Mouse (Mus musculus) embryonic facial prominence, embryonic 14.5 days (tissue): ENCODE data around the gene Sgms1. TPM values are rescaled to one million over a fixed set of nuclear protein-coding genes. Genes with fewer than 3 reads are reported as not detected.
A peak's percentile ranks its signal among the peaks of the same experiment; 100 is the strongest.

Source experiments
- ATAC-seq: fragments of 200-750 bp; cut with Nextera tagmentation; 2 replicates; pipeline ENCODE4 v1.8.0; 2017; ENCODE audit warnings: low read depth, moderate number of reproducible peaks, moderate TSS enrichment
- DNase-seq: peaks from one replicate; pipeline ENCODE4 v3.0.0-alpha.2; 2015; ENCODE audit warnings: low spot score
- H3K27ac ChIP-seq: fragments of 300-500 bp; sonication (generic); replicated peaks from 2 replicates; pipeline ENCODE4 v1.5.1; 2014; ENCODE audit warnings: low read depth, mild to moderate bottlenecking, low read length, moderate library complexity
- H3K27me3 ChIP-seq: fragments of 300-500 bp; sonication (generic); replicated peaks from 2 replicates; pipeline ENCODE4 v1.6.1; 2014; ENCODE audit warnings: low read length; ENCODE audit not compliant: control insufficient read depth, insufficient read depth
- H3K36me3 ChIP-seq: fragments of 300-500 bp; sonication (generic); 2 replicates; pipeline ENCODE4 v1.6.1; 2014; ENCODE audit warnings: low read length, mixed read lengths; ENCODE audit not compliant: control insufficient read depth, insufficient read depth
- H3K4me1 ChIP-seq: fragments of 300-500 bp; sonication (generic); 2 replicates; pipeline ENCODE4 v1.6.1; 2014; ENCODE audit warnings: antibody characterized with exemption, low read length; ENCODE audit not compliant: control insufficient read depth, insufficient read depth
- H3K4me2 ChIP-seq: fragments of 300-500 bp; sonication (generic); 2 replicates; pipeline ENCODE4 v1.6.1; 2014; ENCODE audit warnings: low read depth, mild to moderate bottlenecking, low read length, moderate library complexity, mixed read lengths
- H3K4me3 ChIP-seq: fragments of 300-500 bp; sonication (generic); 2 replicates; pipeline ENCODE4 v1.5.1; 2014; ENCODE audit warnings: low read depth, mild to moderate bottlenecking, low read length
- H3K9ac ChIP-seq: fragments of 300-500 bp; sonication (generic); 2 replicates; pipeline ENCODE4 v1.6.1; 2014; ENCODE audit warnings: low read depth, mild to moderate bottlenecking, low read length, moderate library complexity, mixed read lengths
- H3K9me3 ChIP-seq: fragments of 300-500 bp; sonication (generic); 2 replicates; pipeline ENCODE4 v1.6.1; 2016; ENCODE audit warnings: low read length; ENCODE audit not compliant: control insufficient read depth
- WGBS: fragments of 180-500 bp; shearing (Covaris S2); extraction: QIAGEN DNeasy Blood & Tissue Kit; methylation state at CpG from one replicate; pipeline ENCODE4 v1.1.7; 2014; 5-methylcytosine and 5-hydroxymethylcytosine counted together
- polyA plus RNA-seq: library from polyadenylated mRNA; unstranded; fragments of >200 nt; fragmentation: Nextera tagmentation; extraction: Ambion mirVana; gene quantifications from 2 replicates; pipeline ENCODE4 v1.2.1, GENCODE M21; 2014

Gene Sgms1
- polyA plus RNA-seq, 1 experiment from 2014 or later = 29.7 TPM

DNA sequence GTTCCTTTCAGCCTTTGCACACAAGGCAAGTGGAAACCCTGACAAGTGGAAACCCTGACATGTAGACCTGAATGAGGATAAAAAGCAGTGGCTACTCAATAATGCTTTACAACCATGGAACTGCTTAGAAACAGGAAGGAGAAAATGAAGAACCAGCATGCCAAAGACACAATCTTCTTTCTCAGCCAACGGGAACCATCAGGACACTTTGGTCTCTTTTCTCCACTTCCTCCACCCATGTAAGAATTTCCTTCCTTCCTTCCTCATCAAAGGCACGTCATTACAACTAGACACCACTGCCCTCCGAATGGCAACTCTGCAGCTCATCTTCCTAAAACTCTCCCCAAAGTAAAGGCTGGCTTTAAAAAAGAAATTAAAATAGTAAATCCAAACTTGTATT, 59.3 kb downstream of the Sgms1 start:
- no peaks in the 10 kb centered on the region for H3K27me3 ChIP-seq
- no peak overlapping the region for H3K27ac ChIP-seq
- no peaks in the 10 kb centered on the region for H3K36me3 ChIP-seq
- no peak for DNase-seq
- 63% methylated on average over 3 of the region's 3 CpGs for WGBS
- H3K9ac ChIP-seq = no peak overlapping the region
- H3K9me3 ChIP-seq = no peaks in the 10 kb centered on the region
- no peak overlapping the region for H3K4me2 ChIP-seq
- H3K4me1 ChIP-seq = peaks cover 13% of the 10 kb centered on the region
- no peak for ATAC-seq
- H3K4me3 ChIP-seq = no peak overlapping the region

DNA sequence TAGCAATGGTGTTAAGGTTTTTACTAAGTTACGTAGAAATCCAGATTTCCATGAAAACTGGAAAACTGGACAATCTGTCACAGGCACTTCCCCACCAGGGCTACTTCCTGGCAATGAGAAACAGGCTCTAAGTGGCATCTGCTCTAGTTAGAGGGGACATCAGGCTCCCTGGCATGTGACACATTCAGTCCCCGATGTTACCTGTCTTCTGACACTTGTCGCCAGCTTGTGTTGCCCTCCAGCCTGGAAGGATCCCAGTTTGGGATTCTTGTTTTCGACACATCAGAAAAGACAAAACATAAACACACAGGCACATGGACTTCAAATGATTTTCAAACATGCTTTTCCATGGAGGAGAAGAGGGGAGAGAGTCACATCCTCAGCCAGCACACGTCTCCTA, 60.0 kb downstream of the Sgms1 start:
- no peak for ATAC-seq
- H3K9me3 ChIP-seq = no peaks in the 10 kb centered on the region
- H3K36me3 ChIP-seq = no peaks in the 10 kb centered on the region
- H3K27ac ChIP-seq = no peak overlapping the region
- no peak for DNase-seq
- no peak overlapping the region for H3K9ac ChIP-seq
- no peaks in the 10 kb centered on the region for H3K27me3 ChIP-seq
- 80% methylated on average over 5 of the region's 5 CpGs for WGBS
- peaks cover 21% of the 10 kb centered on the region for H3K4me1 ChIP-seq
- H3K4me2 ChIP-seq = no peak overlapping the region
- no peak overlapping the region for H3K4me3 ChIP-seq

DNA sequence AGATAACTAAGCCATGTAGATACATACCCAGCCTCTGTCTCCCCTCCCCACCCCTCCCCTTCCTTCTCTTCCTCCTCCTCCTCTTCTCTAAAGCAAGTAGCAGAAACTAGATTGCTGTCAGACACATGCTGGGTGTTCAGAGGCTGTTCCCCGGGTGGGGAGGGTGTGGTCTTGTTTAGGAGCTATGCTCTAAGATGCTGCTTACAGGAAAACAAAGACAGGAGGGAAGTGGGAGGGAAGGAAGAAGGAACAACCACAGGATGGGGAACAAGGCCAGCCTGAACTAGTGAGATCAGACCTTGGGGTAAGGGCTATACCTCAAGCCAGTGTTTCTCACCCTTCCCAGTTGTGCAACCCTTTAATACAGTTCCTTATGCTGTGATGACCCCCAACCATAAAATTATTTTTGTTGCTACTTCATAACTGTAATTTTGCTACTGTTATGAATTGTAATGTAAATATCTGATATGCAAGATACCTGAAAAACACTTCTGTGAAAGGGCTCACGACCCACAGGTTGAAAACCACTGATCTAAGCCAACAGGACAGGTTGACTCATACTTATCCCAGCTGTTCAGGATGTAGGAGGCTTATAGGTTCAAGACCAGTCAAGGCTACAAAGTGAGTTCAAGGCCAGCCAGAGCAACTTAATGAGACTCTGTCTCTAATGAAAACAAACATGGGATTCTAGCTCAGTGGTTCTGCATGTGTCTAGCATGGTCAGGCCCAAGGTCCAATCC, 61.3 kb downstream of the Sgms1 start:
- Histone ChIP-seq H3K4me3 (no peak overlapping the region), H3K4me1 (peaks cover 22% of the 10 kb centered on the region), H3K4me2 (no peak overlapping the region), H3K9me3 (no peaks in the 10 kb centered on the region), H3K27me3 (no peaks in the 10 kb centered on the region), H3K27ac (no peak overlapping the region), H3K9ac (no peak overlapping the region), H3K36me3 (no peaks in the 10 kb centered on the region)
- WGBS = 43% methylated on average over 2 of the region's 2 CpGs
- ATAC-seq (no peak), DNase-seq (no peak)

DNA sequence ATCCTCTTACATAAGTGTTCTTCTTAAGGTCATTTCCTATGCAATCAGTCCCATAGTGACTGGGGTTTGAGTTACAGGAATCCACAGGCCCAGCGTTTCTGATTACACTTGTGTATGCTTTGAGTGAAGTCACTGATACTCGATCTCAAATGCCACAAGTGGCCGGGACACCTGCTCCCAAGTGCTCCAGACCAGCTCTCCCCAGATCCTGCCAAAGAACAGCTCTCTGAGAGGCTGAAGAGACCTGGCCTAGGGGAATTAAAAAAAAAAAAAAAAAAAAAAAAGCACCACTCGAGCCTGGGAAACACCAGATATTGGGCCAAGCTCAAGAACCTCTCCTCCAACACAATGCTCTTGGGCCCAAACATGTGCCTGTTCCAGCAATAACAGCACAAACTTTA, 62.9 kb downstream of the Sgms1 start:
- 22% methylated on average over 4 of the region's 4 CpGs for WGBS
- Histone ChIP-seq H3K27ac (no peak overlapping the region; the same call in 1 of the 2 replicates), H3K36me3 (no peaks in the 10 kb centered on the region), H3K4me1 (peaks cover 33% of the 10 kb centered on the region), H3K4me2 (no peak overlapping the region), H3K9me3 (no peaks in the 10 kb centered on the region), H3K27me3 (no peaks in the 10 kb centered on the region), H3K4me3 (no peak overlapping the region), H3K9ac (no peak overlapping the region)
- DNase-seq = peak; percentile 88
- ATAC-seq = peak; percentile 60

DNA sequence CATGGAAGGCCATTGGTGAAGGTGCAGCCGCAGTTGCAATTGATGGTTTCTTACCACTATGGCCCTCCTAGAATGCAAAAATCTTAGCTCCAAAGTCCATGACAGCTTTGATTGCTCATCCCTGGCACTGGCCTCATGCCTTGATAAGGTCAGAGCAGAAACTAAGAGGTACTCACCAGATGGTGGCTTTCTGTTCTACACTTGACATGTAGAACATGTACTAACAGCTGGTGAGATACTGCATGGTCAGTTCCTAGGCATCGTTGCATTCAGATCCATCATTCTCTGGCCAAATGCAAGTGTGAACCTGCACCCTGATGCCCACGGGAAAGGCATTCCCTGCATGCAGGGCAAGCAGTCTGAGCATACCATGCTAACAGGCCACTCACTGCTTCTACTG, 63.4 kb downstream of the Sgms1 start:
- DNase-seq (no peak), ATAC-seq (peak; percentile 19; the same call in 1 of the 2 replicates)
- H3K27ac ChIP-seq = 0 out of 2 replicates have a peak overlapping the region, but pooled peaks have one; percentile 44
- H3K4me3 ChIP-seq = no peak overlapping the region
- peaks cover 35% of the 10 kb centered on the region for H3K4me1 ChIP-seq
- H3K4me2 ChIP-seq = no peak overlapping the region
- H3K9me3 ChIP-seq = no peaks in the 10 kb centered on the region
- no peaks in the 10 kb centered on the region for H3K27me3 ChIP-seq
- 63% methylated on average over 3 of the region's 3 CpGs for WGBS
- no peak overlapping the region for H3K9ac ChIP-seq
- H3K36me3 ChIP-seq = no peaks in the 10 kb centered on the region

DNA sequence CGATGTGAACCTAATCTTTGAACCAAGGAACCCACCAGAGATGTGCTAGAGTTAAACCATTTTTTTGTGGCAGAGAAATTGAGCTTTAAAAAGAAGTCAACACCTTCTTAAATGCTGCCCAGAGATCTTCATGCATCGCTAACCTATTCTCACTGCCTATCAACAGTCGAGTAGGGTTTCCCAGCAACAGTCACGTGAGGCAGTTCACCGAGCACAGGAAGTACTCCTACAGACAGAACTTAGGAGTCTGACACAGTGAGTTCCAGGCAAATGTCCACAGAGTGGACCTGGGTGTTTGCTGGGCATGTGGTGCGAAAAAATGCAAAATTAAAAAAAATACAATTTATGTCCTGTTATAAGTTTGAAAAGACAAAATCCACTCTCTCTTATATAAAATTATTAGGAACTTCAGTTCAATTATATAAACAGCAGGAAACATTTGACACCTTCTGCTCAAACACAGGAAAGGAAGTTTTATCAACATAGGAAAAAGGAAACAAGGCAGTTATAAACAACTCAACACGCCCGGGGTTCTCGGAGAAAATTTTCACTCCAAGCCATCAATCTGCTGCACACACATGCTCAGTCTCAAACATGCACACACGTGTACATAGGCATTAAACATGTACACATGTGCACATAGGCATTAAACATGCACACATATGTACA, 64.3 kb downstream of the Sgms1 start:
- DNase-seq (no peak), ATAC-seq (no peak)
- H3K36me3 ChIP-seq = no peaks in the 10 kb centered on the region
- 46% methylated on average over 10 of the region's 10 CpGs for WGBS
- peaks cover 35% of the 10 kb centered on the region for H3K4me1 ChIP-seq
- no peak overlapping the region for H3K9ac ChIP-seq
- H3K27ac ChIP-seq = no peak overlapping the region
- H3K4me3 ChIP-seq = no peak overlapping the region
- no peaks in the 10 kb centered on the region for H3K9me3 ChIP-seq
- no peak overlapping the region for H3K4me2 ChIP-seq
- H3K27me3 ChIP-seq = no peaks in the 10 kb centered on the region

DNA sequence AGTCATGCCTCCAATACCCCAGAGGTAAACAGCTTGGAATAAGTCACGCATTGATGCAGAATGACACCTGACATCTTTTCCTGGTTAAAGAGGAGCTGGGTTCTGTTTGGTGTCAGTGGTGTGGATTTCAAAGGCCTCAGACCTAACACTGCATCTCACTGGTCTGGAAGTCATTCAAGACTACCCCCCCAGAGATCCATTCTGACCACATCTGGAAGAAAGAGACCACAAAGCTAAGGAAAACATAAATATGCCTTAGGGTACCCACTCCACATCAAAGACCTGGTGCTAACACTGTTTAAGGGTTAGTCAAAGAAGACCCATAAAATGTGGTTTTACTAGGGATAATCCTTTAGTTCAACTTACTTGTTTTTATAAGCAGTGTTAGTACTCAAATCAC, 65.0 kb downstream of the Sgms1 start:
- no peak overlapping the region for H3K4me2 ChIP-seq
- 33% methylated on average over 1 of the region's 1 CpGs for WGBS
- no peak for ATAC-seq
- no peak for DNase-seq
- no peaks in the 10 kb centered on the region for H3K9me3 ChIP-seq
- H3K36me3 ChIP-seq = no peaks in the 10 kb centered on the region
- H3K4me1 ChIP-seq = peaks cover 35% of the 10 kb centered on the region
- H3K27me3 ChIP-seq = no peaks in the 10 kb centered on the region
- H3K27ac ChIP-seq = no peak overlapping the region
- no peak overlapping the region for H3K9ac ChIP-seq
- H3K4me3 ChIP-seq = no peak overlapping the region

DNA sequence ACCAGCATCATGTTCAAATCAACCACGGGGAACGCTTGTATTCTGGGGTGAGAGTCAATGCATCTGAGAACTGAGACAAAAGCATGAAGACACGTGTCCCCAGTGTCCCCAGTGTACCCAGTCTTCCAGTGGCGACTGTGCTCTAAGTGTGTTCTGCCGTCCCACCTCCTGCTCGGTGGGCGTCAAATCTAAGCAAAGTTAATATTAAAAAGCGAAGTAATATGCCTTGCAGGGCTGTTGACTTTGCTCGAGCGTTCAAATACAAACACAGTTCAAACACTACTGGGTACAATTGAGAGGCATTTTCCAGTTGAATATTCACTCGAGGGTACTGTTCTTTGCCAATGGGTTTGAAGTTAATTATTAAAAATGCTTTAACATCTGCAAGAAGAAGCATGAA, 66.4 kb downstream of the Sgms1 start:
- 56% methylated on average over 11 of the region's 11 CpGs for whole genome bisulfite sequencing

More for the DNA sequence above, 66.4 kb downstream of the Sgms1 start:
- Histone ChIP-seq H3K4me2 (no peak overlapping the region), H3K4me1 (peaks cover 35% of the 10 kb centered on the region), H3K27ac (peak overlapping the region; percentile 48; the same call in 1 of the 2 replicates), H3K4me3 (no peak overlapping the region), H3K9me3 (no peaks in the 10 kb centered on the region), H3K9ac (no peak overlapping the region), H3K27me3 (no peaks in the 10 kb centered on the region), H3K36me3 (no peaks in the 10 kb centered on the region)
- no peak for ATAC-seq
- DNase-seq = no peak
